Mouse (Mus musculus) hindbrain, embryonic 10.5 days (tissue): ENCODE measurements around the gene Klhl30. TPM values are rescaled to one million over a fixed set of nuclear protein-coding genes. Genes with fewer than 3 reads are reported as not detected.
A peak's percentile ranks its signal among the peaks of the same experiment; 100 is the strongest.

Experiments used
- DNase-seq: peaks from one replicate; pipeline ENCODE4 v3.0.0-alpha.2; 2017; ENCODE audit warnings: low spot score
- H3K27ac ChIP-seq: fragments of 300-500 bp; sonication (generic); 2 replicates; pipeline ENCODE4 v1.5.1; 2016; ENCODE audit warnings: mild to moderate bottlenecking, moderate library complexity
- H3K27me3 ChIP-seq: fragments of 300-500 bp; sonication (generic); 2 replicates; pipeline ENCODE4 v1.6.1; 2016; ENCODE audit warnings: mild to moderate bottlenecking; ENCODE audit not compliant: poor library complexity, insufficient read depth, severe bottlenecking
- H3K36me3 ChIP-seq: fragments of 300-500 bp; sonication (generic); 2 replicates; pipeline ENCODE4 v1.6.1; 2016; ENCODE audit warnings: mild to moderate bottlenecking, moderate library complexity
- H3K4me1 ChIP-seq: fragments of 300-500 bp; sonication (generic); replicated peaks from 2 replicates; pipeline ENCODE4 v1.6.1; 2016; ENCODE audit warnings: mild to moderate bottlenecking
- H3K4me3 ChIP-seq: fragments of 300-500 bp; sonication (generic); 2 replicates; pipeline ENCODE4 v1.5.1; 2016; ENCODE audit warnings: mild to moderate bottlenecking, moderate library complexity
- H3K9me3 ChIP-seq: fragments of 300-500 bp; sonication (generic); 2 replicates; pipeline ENCODE4 v1.6.1; 2016; ENCODE audit warnings: mild to moderate bottlenecking, moderate library complexity
- WGBS: fragments of 180-500 bp; shearing (Covaris S2); methylation state at CpG from one replicate; pipeline ENCODE4 v1.1.7; 2016; 5-methylcytosine and 5-hydroxymethylcytosine counted together
- polyA plus RNA-seq: library from polyadenylated mRNA; unstranded; fragments of >200 nt; fragmentation: Nextera tagmentation; extraction: Ambion mirVana; gene quantifications from 2 replicates; pipeline ENCODE4 v1.2.1, GENCODE M21; 2016

Klhl30 gene
- 0.35 and 0.47 TPM in 2 replicates for polyA plus RNA-seq

GRCm38 (mm10) chr1:91350841-91351240, at the start of gene Klhl30:
Gene Klhl30 (plus strand): TSS chr1:91351016.
- 56% methylated on average over 4 of the region's 4 CpGs for WGBS
- peaks cover 11% of the 10 kb centered on the region; the same call in 1 of the 2 replicates for H3K4me1 ChIP-seq
- H3K27me3 ChIP-seq, result peaks cover 12% of the 10 kb centered on the region

GRCm38 (mm10) chr1:91301206-91301920, 49.5 kb upstream of the Klhl30 start:
- Histone ChIP-seq H3K4me3 (no peak overlapping the region), H3K36me3 (peaks cover 37% of the 10 kb centered on the region), H3K4me1 (peaks cover 17% of the 10 kb centered on the region), H3K27me3 (no peaks in the 10 kb centered on the region), H3K9me3 (no peaks in the 10 kb centered on the region), H3K27ac (no peak overlapping the region)
- WGBS, result 81% methylated on average over 3 of the region's 3 CpGs
- no peak for DNase-seq

More at GRCm38 (mm10) chr1:91350841-91351240, at the start of gene Klhl30:
- no peak within 1 kb of the TSS for H3K27ac ChIP-seq
- H3K9me3 ChIP-seq, result no peaks in the 10 kb centered on the region
- H3K36me3 ChIP-seq, result no peaks in the 10 kb centered on the region
- H3K4me3 ChIP-seq, result no peak within 1 kb of the TSS
- no peak for DNase-seq

- Histone ChIP-seq H3K36me3 (peaks cover 42% of the 10 kb centered on the region), H3K4me3 (no peak overlapping the region), H3K4me1 (peaks cover 17% of the 10 kb centered on the region), H3K27me3 (no peaks in the 10 kb centered on the region), H3K9me3 (no peaks in the 10 kb centered on the region), H3K27ac (no peak overlapping the region)
- 90% methylated on average over 3 of the region's 3 CpGs for whole genome bisulfite sequencing
- no peak for DNase-seq
These were observed 48.8 kb upstream of the Klhl30 start for GRCm38 (mm10) chr1:91302021-91302420.

GRCm38 (mm10) chr1:91304621-91305020, 46.2 kb upstream of the Klhl30 start:
- H3K27ac ChIP-seq, result no peak overlapping the region
- H3K4me1 ChIP-seq, result peaks cover 7% of the 10 kb centered on the region
- DNase-seq, result no peak
- whole genome bisulfite sequencing, result 92% methylated on average over 4 of the region's 4 CpGs
- H3K4me3 ChIP-seq, result no peak overlapping the region
- H3K9me3 ChIP-seq, result no peaks in the 10 kb centered on the region
- peaks cover 66% of the 10 kb centered on the region for H3K36me3 ChIP-seq
- H3K27me3 ChIP-seq, result no peaks in the 10 kb centered on the region

GRCm38 (mm10) chr1:91309366-91310085, 41.3 kb upstream of the Klhl30 start:
- Histone ChIP-seq H3K4me3 (no peak overlapping the region), H3K4me1 (peaks cover 12% of the 10 kb centered on the region; the same call in 1 of the 2 replicates), H3K36me3 (peaks cover 77% of the 10 kb centered on the region), H3K27me3 (no peaks in the 10 kb centered on the region), H3K27ac (no peak overlapping the region), H3K9me3 (no peaks in the 10 kb centered on the region)
- 91% methylated on average over 13 of the region's 13 CpGs for WGBS
- no peak for DNase-seq

- Histone ChIP-seq H3K27me3 (no peaks in the 10 kb centered on the region), H3K9me3 (no peaks in the 10 kb centered on the region), H3K36me3 (peaks cover 52% of the 10 kb centered on the region), H3K4me1 (peaks cover 12% of the 10 kb centered on the region; the same call in 1 of the 2 replicates), H3K4me3 (no peak overlapping the region), H3K27ac (no peak overlapping the region)
- WGBS, result 96% methylated on average over 4 of the region's 4 CpGs
- DNase-seq, result no peak
These were observed 38.5 kb upstream of the Klhl30 start for GRCm38 (mm10) chr1:91312273-91312672.

- Histone ChIP-seq H3K27me3 (no peaks in the 10 kb centered on the region), H3K36me3 (peaks cover 44% of the 10 kb centered on the region), H3K9me3 (no peaks in the 10 kb centered on the region), H3K4me1 (peaks cover 12% of the 10 kb centered on the region; the same call in 1 of the 2 replicates), H3K27ac (peak overlapping the region; percentile 77), H3K4me3 (no peak overlapping the region)
- DNase-seq, result peak; percentile 55
- 54% methylated on average over 5 of the region's 5 CpGs for WGBS
These were observed 37.6 kb upstream of the Klhl30 start for GRCm38 (mm10) chr1:91313251-91313650.

GRCm38 (mm10) chr1:91317656-91318055, 33.2 kb upstream of the Klhl30 start:
- no peak for DNase-seq
- Histone ChIP-seq H3K9me3 (no peaks in the 10 kb centered on the region), H3K27ac (no peak overlapping the region), H3K36me3 (peaks cover 6% of the 10 kb centered on the region), H3K4me3 (no peak overlapping the region), H3K4me1 (peaks cover 22% of the 10 kb centered on the region), H3K27me3 (no peaks in the 10 kb centered on the region)
- WGBS, result 86% methylated on average over 6 of the region's 6 CpGs

- 77% methylated on average over 19 of the region's 19 CpGs for WGBS
- Histone ChIP-seq H3K27me3 (no peaks in the 10 kb centered on the region), H3K27ac (peak within 1 kb of the TSS; percentile 35; the same call in 1 of the 2 replicates), H3K9me3 (no peaks in the 10 kb centered on the region), H3K4me3 (no peak within 1 kb of the TSS), H3K36me3 (no peaks in the 10 kb centered on the region), H3K4me1 (peaks cover 25% of the 10 kb centered on the region)
- no peak for DNase-seq
These were observed 28.9 kb upstream of the Klhl30 start, which contains the start of gene Espnl for GRCm38 (mm10) chr1:91321760-91322438. Gene Espnl (plus strand): TSS chr1:91322075.

GRCm38 (mm10) chr1:91324646-91325045, 26.2 kb upstream of the Klhl30 start:
- no peaks in the 10 kb centered on the region for H3K36me3 ChIP-seq
- no peak overlapping the region for H3K4me3 ChIP-seq
- peaks cover 25% of the 10 kb centered on the region for H3K4me1 ChIP-seq
- H3K27ac ChIP-seq, result no peak overlapping the region
- WGBS, result 71% methylated on average over 2 of the region's 2 CpGs
- H3K9me3 ChIP-seq, result no peaks in the 10 kb centered on the region
- no peak for DNase-seq
- no peaks in the 10 kb centered on the region for H3K27me3 ChIP-seq

GRCm38 (mm10) chr1:91325488-91326042, 25.3 kb upstream of the Klhl30 start:
- no peak overlapping the region for H3K4me3 ChIP-seq
- no peak overlapping the region for H3K27ac ChIP-seq
- peaks cover 25% of the 10 kb centered on the region for H3K4me1 ChIP-seq
- H3K9me3 ChIP-seq, result no peaks in the 10 kb centered on the region
- H3K36me3 ChIP-seq, result no peaks in the 10 kb centered on the region
- no peaks in the 10 kb centered on the region for H3K27me3 ChIP-seq
- 80% methylated on average over 4 of the region's 4 CpGs for WGBS
- DNase-seq, result no peak

- DNase-seq, result no peak
- 59% methylated on average over 4 of the region's 4 CpGs for WGBS
- Histone ChIP-seq H3K27ac (no peak overlapping the region), H3K9me3 (no peaks in the 10 kb centered on the region), H3K4me3 (no peak overlapping the region), H3K36me3 (no peaks in the 10 kb centered on the region), H3K4me1 (0 out of 2 replicates have a peak, but pooled peaks cover 3% of the 10 kb centered on the region), H3K27me3 (no peaks in the 10 kb centered on the region)
These were observed 18.7 kb upstream of the Klhl30 start for GRCm38 (mm10) chr1:91332102-91332501.
